Mouse (Mus musculus) embryonic fibroblast, embryonic 13.5 days (primary cell): ENCODE data around the gene Nos2. TPM values are rescaled to one million over a fixed set of nuclear protein-coding genes. Genes with fewer than 3 reads are reported as not detected.

Source experiments
- H3K27ac ChIP-seq: 2 replicates; pipeline ENCODE4 v1.5.1; 2012; ENCODE audit warnings: low read length, control low read depth, inconsistent platforms; ENCODE audit not compliant: insufficient read depth
- H3K4me1 ChIP-seq: 2 replicates; pipeline ENCODE4 v1.6.1; 2011; ENCODE audit warnings: low read length; ENCODE audit not compliant: control insufficient read depth, insufficient read depth
- H3K4me3 ChIP-seq: 2 replicates; pipeline ENCODE4 v1.5.1; 2011; ENCODE audit warnings: mild to moderate bottlenecking, control low read depth, low read length; ENCODE audit not compliant: insufficient read depth
- CTCF ChIP-seq: IDR thresholded peaks from 2 replicates; pipeline ENCODE4 v1.5.1; 2011; ENCODE audit warnings: mild to moderate bottlenecking, control low read depth, low read length, moderate library complexity, borderline replicate concordance; ENCODE audit not compliant: insufficient read depth
- POLR2A ChIP-seq: IDR thresholded peaks from 2 replicates; pipeline ENCODE4 v1.6.1; 2011; ENCODE audit warnings: low read depth, mild to moderate bottlenecking, control low read depth, low read length, moderate library complexity
- polyA plus RNA-seq: library from polyadenylated mRNA; stranded (reverse); fragments of >200 nt; gene quantifications from 2 replicates; pipeline ENCODE4 v1.2.4, GENCODE M21; 2011; ENCODE audit warnings: low read depth; ENCODE audit not compliant: missing spikeins, insufficient read length

The Nos2 gene
- polyA plus RNA-seq, 1 experiment: not detected

- H3K4me1 ChIP-seq: no peaks in the 10 kb centered on the region
- no peak for TF ChIP-seq POLR2A
- TF ChIP-seq CTCF: no peak
- H3K4me3 ChIP-seq: no peak overlapping the region
- no peak overlapping the region for H3K27ac ChIP-seq
Observed at GRCm38 (mm10) chr11:78972811-78973351, 52.3 kb downstream of the Nos2 start.

GRCm38 (mm10) chr11:78973381-78974150 is 53.0 kb downstream of the Nos2 start:
- no peak overlapping the region for H3K4me3 ChIP-seq
- no peaks in the 10 kb centered on the region for H3K4me1 ChIP-seq
- TF ChIP-seq CTCF: no peak
- no peak for TF ChIP-seq POLR2A
- H3K27ac ChIP-seq: peak overlapping the region; percentile 36; the same call in 1 of the 2 replicates

GRCm38 (mm10) chr11:78976731-78977510 is 56.3 kb downstream of the Nos2 start:
- Histone ChIP-seq H3K27ac (no peak overlapping the region), H3K4me1 (no peaks in the 10 kb centered on the region), H3K4me3 (no peak overlapping the region)
- TF ChIP-seq POLR2A (no peak), CTCF (no peak)

- no peak for TF ChIP-seq CTCF
- no peak for TF ChIP-seq POLR2A
- H3K4me1 ChIP-seq: no peaks in the 10 kb centered on the region
- H3K27ac ChIP-seq: no peak overlapping the region
- no peak overlapping the region for H3K4me3 ChIP-seq
Observed at GRCm38 (mm10) chr11:78978176-78979019, 57.8 kb downstream of the Nos2 start.

- no peak overlapping the region for H3K27ac ChIP-seq
- no peak overlapping the region for H3K4me3 ChIP-seq
- no peak for TF ChIP-seq CTCF
- no peak for TF ChIP-seq POLR2A
- peaks cover 6% of the 10 kb centered on the region for H3K4me1 ChIP-seq
Observed at GRCm38 (mm10) chr11:78980083-78980634, 59.6 kb downstream of the Nos2 start.

GRCm38 (mm10) chr11:78982042-78982441 is 61.5 kb downstream of the Nos2 start:
- no peak overlapping the region for H3K27ac ChIP-seq
- H3K4me1 ChIP-seq: peaks cover 7% of the 10 kb centered on the region
- H3K4me3 ChIP-seq: no peak overlapping the region
- no peak for TF ChIP-seq CTCF
- TF ChIP-seq POLR2A: no peak

- TF ChIP-seq POLR2A: no peak
- no peak for TF ChIP-seq CTCF
- Histone ChIP-seq H3K27ac (no peak overlapping the region), H3K4me1 (peaks cover 7% of the 10 kb centered on the region), H3K4me3 (no peak overlapping the region)
Observed at GRCm38 (mm10) chr11:78982513-78983291, 62.1 kb downstream of the Nos2 start.

GRCm38 (mm10) chr11:78983539-78983938 is 63.0 kb downstream of the Nos2 start:
- Histone ChIP-seq H3K27ac (no peak overlapping the region), H3K4me3 (peak overlapping the region; percentile 36; the same call in 1 of the 2 replicates), H3K4me1 (peaks cover 7% of the 10 kb centered on the region)
- no peak for TF ChIP-seq POLR2A
- no peak for TF ChIP-seq CTCF
